Mouse (Mus musculus) lung, adult 2 months (tissue): ENCODE results near the gene Kank4. TPM values are rescaled to one million over a fixed set of nuclear protein-coding genes. Genes with fewer than 3 reads are reported as not detected.

ENCODE experiments used
- DNase-seq: peaks from one replicate; pipeline ENCODE4 v3.0.0; 2022
- H3K4me1 ChIP-seq: fragments of 200-500 bp; 2 replicates; pipeline ENCODE4 v1.6.1; 2011; ENCODE audit warnings: low read length; ENCODE audit not compliant: control insufficient read depth, insufficient read depth
- H3K4me3 ChIP-seq: fragments of 200-500 bp; replicated peaks from 2 replicates; pipeline ENCODE3; 2011; ENCODE audit warnings: low read depth, mild to moderate bottlenecking, control low read depth, low read length; ENCODE audit errors: extremely low read depth
- CTCF ChIP-seq: fragments of 200-500 bp; IDR thresholded peaks from 2 replicates; pipeline ENCODE4 v1.5.1; 2011; ENCODE audit warnings: mild to moderate bottlenecking, low read length, control low read depth; ENCODE audit not compliant: insufficient read depth
- POLR2A ChIP-seq: fragments of 200-500 bp; IDR thresholded peaks from 2 replicates; pipeline ENCODE4 v1.6.1; 2011; ENCODE audit warnings: low read depth, mild to moderate bottlenecking, control low read depth, low read length, borderline replicate concordance; ENCODE audit errors: extremely low read depth
- WGBS: fragments of 180-500 bp; shearing (Covaris S2); methylation state at CpG from one replicate; pipeline ENCODE4 v1.1.7; 2018; 5-methylcytosine and 5-hydroxymethylcytosine counted together
- polyA plus RNA-seq: library from polyadenylated mRNA; depleted of rRNA; stranded (reverse); fragments of >200 nt; gene quantifications from 2 replicates; pipeline ENCODE4 v1.2.3, GENCODE M21; 2012

Kank4 gene
- polyA plus RNA-seq, 1 experiment = 9.3 TPM

GRCm38 (mm10) chr4:98805291-98806048 lies 11.9 kb downstream of the Kank4 start:
- Histone ChIP-seq H3K4me3 (no peak overlapping the region), H3K4me1 (peaks cover 2% of the 10 kb centered on the region)
- TF ChIP-seq POLR2A (no peak), CTCF (no peak)
- no peak for DNase-seq
- WGBS = 54% methylated on average over 12 of the region's 12 CpGs

GRCm38 (mm10) chr4:98804476-98805134 lies 12.7 kb downstream of the Kank4 start:
- peaks cover 2% of the 10 kb centered on the region for H3K4me1 ChIP-seq
- H3K4me3 ChIP-seq = no peak overlapping the region
- DNase-seq = no peak
- TF ChIP-seq CTCF = no peak
- TF ChIP-seq POLR2A = no peak
- WGBS = 82% methylated on average over 7 of the region's 7 CpGs

- Histone ChIP-seq H3K4me3 (no peak overlapping the region), H3K4me1 (peaks cover 4% of the 10 kb centered on the region)
- no peak for TF ChIP-seq CTCF
- no peak for TF ChIP-seq POLR2A
- DNase-seq = no peak
- WGBS = 62% methylated on average over 11 of the region's 11 CpGs
These were observed 15.6 kb downstream of the Kank4 start for GRCm38 (mm10) chr4:98801775-98802174.

GRCm38 (mm10) chr4:98800824-98801223 lies 16.5 kb downstream of the Kank4 start:
- TF ChIP-seq CTCF (no peak), POLR2A (no peak)
- H3K4me1 ChIP-seq = peaks cover 5% of the 10 kb centered on the region
- no peak for DNase-seq
- H3K4me3 ChIP-seq = no peak overlapping the region
- WGBS = 55% methylated on average over 8 of the region's 8 CpGs

GRCm38 (mm10) chr4:98796591-98797341 lies 20.6 kb downstream of the Kank4 start:
- TF ChIP-seq POLR2A = no peak
- TF ChIP-seq CTCF = no peak
- no peak for DNase-seq
- H3K4me3 ChIP-seq = no peak overlapping the region
- 51% methylated on average over 11 of the region's 11 CpGs for WGBS
- peaks cover 9% of the 10 kb centered on the region for H3K4me1 ChIP-seq

GRCm38 (mm10) chr4:98795241-98795640 lies 22.1 kb downstream of the Kank4 start:
- Histone ChIP-seq H3K4me3 (no peak overlapping the region), H3K4me1 (peaks cover 10% of the 10 kb centered on the region)
- no peak for DNase-seq
- TF ChIP-seq CTCF (no peak), POLR2A (no peak)
- 39% methylated on average over 2 of the region's 2 CpGs for WGBS

- peaks cover 13% of the 10 kb centered on the region for H3K4me1 ChIP-seq
- 94% methylated on average over 9 of the region's 9 CpGs for WGBS
- TF ChIP-seq CTCF (no peak), POLR2A (no peak)
- H3K4me3 ChIP-seq = no peak overlapping the region
- no peak for DNase-seq
These were observed 23.9 kb downstream of the Kank4 start for GRCm38 (mm10) chr4:98793486-98793885.

- no peak for TF ChIP-seq POLR2A
- no peak for TF ChIP-seq CTCF
- 72% methylated on average over 1 of the region's 1 CpGs for WGBS
- Histone ChIP-seq H3K4me1 (peaks cover 10% of the 10 kb centered on the region; the same call in 1 of the 2 replicates), H3K4me3 (no peak overlapping the region)
- DNase-seq = no peak
These were observed 26.6 kb downstream of the Kank4 start for GRCm38 (mm10) chr4:98790721-98791120.

GRCm38 (mm10) chr4:98789861-98790311 lies 27.5 kb downstream of the Kank4 start:
- TF ChIP-seq CTCF (no peak), POLR2A (no peak)
- peak overlapping the region; percentile 27 for H3K4me3 ChIP-seq
- 4% methylated on average over 10 of the region's 10 CpGs for WGBS
- H3K4me1 ChIP-seq = peaks cover 6% of the 10 kb centered on the region; the same call in 1 of the 2 replicates
- no peak for DNase-seq
